Comparison of ENCODE assay signal across 18 mouse cellular contexts in the genomic region with DNA sequence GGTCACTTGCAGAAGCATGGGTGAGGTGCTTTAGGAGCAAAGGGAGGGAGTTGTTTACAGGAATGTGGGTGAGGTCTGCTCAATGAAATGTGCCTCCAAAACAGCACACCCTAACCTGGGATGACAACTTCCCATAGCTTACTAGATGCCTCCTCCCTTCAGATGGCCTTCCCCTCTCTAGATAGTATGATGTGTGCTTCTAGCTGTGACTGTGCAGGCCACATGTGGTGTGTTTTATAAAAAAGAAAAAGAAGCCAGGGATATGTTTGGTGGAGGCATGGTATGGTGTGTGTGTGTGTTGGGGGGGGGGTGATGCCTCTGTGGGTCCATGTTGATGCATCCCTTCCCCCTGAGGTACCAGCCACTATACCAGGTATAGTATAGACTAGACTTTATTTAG.
"Had no signal": no experiment of that assay in that cellular context is flagged by ENCODE, and none has a peak within 500 bp of the region (broad histone marks: within the 10 kb centered on the region; RNA-seq: fewer than 3 reads in every experiment).

No protein-coding gene starts in this region.

- H3K9ac ChIP-seq: kidney, embryonic 15.5 days; limb, embryonic 12.5 days; limb, embryonic 15.5 days; liver, embryonic 12.5 days; liver, embryonic 15.5 days; lung, embryonic 14.5 days; midbrain, embryonic 13.5 days; neural tube, embryonic 13.5 days had no signal

- H3K27me3 ChIP-seq: kidney, embryonic 15.5 days; limb, embryonic 12.5 days; limb, embryonic 15.5 days; liver, embryonic 15.5 days; midbrain, embryonic 13.5 days; neural tube, embryonic 13.5 days had no signal

- H3K9me3 ChIP-seq: kidney, embryonic 15.5 days; limb, embryonic 12.5 days; limb, embryonic 15.5 days; liver, embryonic 12.5 days; liver, embryonic 15.5 days; midbrain, embryonic 13.5 days; neural tube, embryonic 13.5 days had no signal

- H3K36me3 ChIP-seq: kidney, embryonic 15.5 days; limb, embryonic 12.5 days; limb, embryonic 15.5 days; liver, embryonic 12.5 days; liver, embryonic 15.5 days; midbrain, embryonic 13.5 days; neural tube, embryonic 13.5 days had no signal

- H3K4me2 ChIP-seq: kidney, embryonic 15.5 days; limb, embryonic 12.5 days; limb, embryonic 15.5 days; liver, embryonic 12.5 days; liver, embryonic 15.5 days; lung, embryonic 14.5 days; midbrain, embryonic 13.5 days; neural tube, embryonic 13.5 days had no signal

- H3K4me1 ChIP-seq: midbrain, embryonic 13.5 days; neural tube, embryonic 13.5 days had no signal

- H3K4me3 ChIP-seq: kidney, embryonic 15.5 days; limb, embryonic 12.5 days; limb, embryonic 15.5 days; liver, embryonic 12.5 days; liver, embryonic 15.5 days; midbrain, embryonic 13.5 days; myocyte; neural tube, embryonic 13.5 days had no signal

- DNase-seq: kidney, adult 11 months; kidney, adult 8-10 months; kidney, postnatal 14 days; kidney, postnatal 4 days; lung, embryonic 14.5 days; thymus, adult 18-20 months; thymus, postnatal 36 days had no signal

- ATAC-seq: liver, embryonic 12.5 days; lung, postnatal 0 days; midbrain, embryonic 13.5 days; midbrain, embryonic 16.5 days had no signal

- H3K27ac ChIP-seq: kidney, embryonic 15.5 days; limb, embryonic 12.5 days; limb, embryonic 15.5 days; liver, embryonic 12.5 days; liver, embryonic 15.5 days; macrophage; midbrain, embryonic 13.5 days; neural tube, embryonic 13.5 days had no signal
